Mouse (Mus musculus) MN1 (cell line): ENCODE data around the gene Fbxl2.

Experiments
- DNase-seq: peaks from one replicate; pipeline ENCODE4 v3.0.0-alpha.2; 2016; ENCODE audit warnings: low spot score

Fbxl2 gene

DNA sequence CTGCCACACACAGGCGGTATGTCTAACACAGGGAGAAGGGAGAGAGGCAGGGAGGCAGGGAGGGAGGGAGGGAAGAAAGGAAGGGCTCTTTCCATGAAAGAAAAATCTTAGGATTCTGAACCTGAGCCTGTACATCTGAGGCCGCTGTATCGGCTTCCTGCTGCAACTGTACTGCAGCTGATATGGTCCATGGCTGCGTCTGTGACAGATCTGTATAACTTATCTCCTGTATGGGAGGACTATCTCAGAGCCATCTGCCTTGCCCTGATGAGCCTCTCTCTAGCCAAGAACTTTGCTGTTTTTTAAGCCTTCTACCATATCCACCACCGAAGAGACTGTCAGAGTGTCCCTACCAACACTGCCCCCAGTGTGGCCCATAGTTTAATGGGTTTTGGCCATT lies 130.2 kb downstream of the Fbxl2 start:
- DNase-seq: no peak
